Mouse (Mus musculus) neural tube, embryonic 11.5 days (tissue): ENCODE measurements at regions not wholly inside any gene's neighbourhood (a gene's known extent, or its start where the extent isn't known, plus 50 kb on each side); places are given as distances from the start of the nearest gene placed in this dataset.

Source experiments
- ATAC-seq: fragments of 200-750 bp; cut with Nextera tagmentation; 2 replicates; pipeline ENCODE4 v1.8.0; 2017; ENCODE audit warnings: moderate number of reproducible peaks, mild to moderate bottlenecking, moderate TSS enrichment, moderate library complexity; ENCODE audit not compliant: insufficient read depth, low FRiP score, low TSS enrichment
- DNase-seq: peaks from one replicate; pipeline ENCODE4 v3.0.0-alpha.2; 2015; ENCODE audit warnings: low spot score
- H3K27ac ChIP-seq: fragments of 300-500 bp; sonication (generic); 2 replicates; pipeline ENCODE4 v1.5.1; 2014; ENCODE audit warnings: low read depth, mild to moderate bottlenecking, low read length
- H3K27me3 ChIP-seq: fragments of 300-500 bp; sonication (generic); 2 replicates; pipeline ENCODE4 v1.6.1; 2014; ENCODE audit warnings: mild to moderate bottlenecking, low read length, mixed read lengths; ENCODE audit not compliant: control insufficient read depth, insufficient read depth
- H3K36me3 ChIP-seq: fragments of 300-500 bp; sonication (generic); 2 replicates; pipeline ENCODE4 v1.6.1; 2014; ENCODE audit warnings: mild to moderate bottlenecking, low read length, moderate library complexity, mixed read lengths; ENCODE audit not compliant: control insufficient read depth, insufficient read depth
- H3K4me1 ChIP-seq: fragments of 300-500 bp; sonication (generic); 2 replicates; pipeline ENCODE4 v1.6.1; 2014; ENCODE audit warnings: low read length, mixed read lengths; ENCODE audit not compliant: control insufficient read depth, insufficient read depth
- H3K4me2 ChIP-seq: fragments of 300-500 bp; sonication (generic); 2 replicates; pipeline ENCODE4 v1.6.1; 2014; ENCODE audit warnings: low read depth, mild to moderate bottlenecking, moderate library complexity
- H3K4me3 ChIP-seq: fragments of 300-500 bp; sonication (generic); 2 replicates; pipeline ENCODE4 v1.5.1; 2014; ENCODE audit warnings: low read depth, low read length
- H3K9ac ChIP-seq: fragments of 300-500 bp; sonication (generic); 2 replicates; pipeline ENCODE4 v1.6.1; 2014; ENCODE audit warnings: mild to moderate bottlenecking, low read length
- H3K9me3 ChIP-seq: fragments of 300-500 bp; sonication (generic); 2 replicates; pipeline ENCODE4 v1.6.1; 2016; ENCODE audit warnings: low read length; ENCODE audit not compliant: control insufficient read depth
- WGBS: fragments of 180-500 bp; shearing (Covaris S2); extraction: QIAGEN DNeasy Blood & Tissue Kit; methylation state at CpG from one replicate; pipeline ENCODE4 v1.1.7; 2014; 5-methylcytosine and 5-hydroxymethylcytosine counted together

GRCm38 (mm10) chr11:17324651-17325050 is 67.3 kb downstream of the C1d start:
- DNase-seq, result no peak
- no peaks in the 10 kb centered on the region for H3K36me3 ChIP-seq
- H3K27ac ChIP-seq, result no peak overlapping the region
- no peaks in the 10 kb centered on the region for H3K9me3 ChIP-seq
- WGBS, result 44% methylated on average over 4 of the region's 4 CpGs
- no peaks in the 10 kb centered on the region for H3K27me3 ChIP-seq
- no peak for ATAC-seq
- no peak overlapping the region for H3K9ac ChIP-seq
- no peak overlapping the region for H3K4me3 ChIP-seq
- H3K4me2 ChIP-seq, result no peak overlapping the region
- no peaks in the 10 kb centered on the region for H3K4me1 ChIP-seq

GRCm38 (mm10) chr11:17325731-17326646 is 68.6 kb downstream of the C1d start:
- Histone ChIP-seq H3K27ac (no peak overlapping the region), H3K27me3 (no peaks in the 10 kb centered on the region), H3K4me1 (no peaks in the 10 kb centered on the region), H3K36me3 (no peaks in the 10 kb centered on the region), H3K4me2 (no peak overlapping the region), H3K9me3 (no peaks in the 10 kb centered on the region), H3K9ac (no peak overlapping the region), H3K4me3 (no peak overlapping the region)
- WGBS, result 61% methylated on average over 10 of the region's 10 CpGs
- DNase-seq (no peak), ATAC-seq (no peak)

GRCm38 (mm10) chr11:17326695-17327094 is 69.3 kb downstream of the C1d start:
- WGBS, result 73% methylated on average over 4 of the region's 4 CpGs
- Histone ChIP-seq H3K27me3 (no peaks in the 10 kb centered on the region), H3K4me2 (no peak overlapping the region)

GRCm38 (mm10) chr11:17351476-17351875 is 94.1 kb downstream of the C1d start:
- ATAC-seq, result no peak
- H3K27ac ChIP-seq, result no peak overlapping the region
- no peak overlapping the region for H3K9ac ChIP-seq
- H3K4me1 ChIP-seq, result 0 out of 2 replicates have a peak, but pooled peaks cover 4% of the 10 kb centered on the region
- H3K4me3 ChIP-seq, result no peak overlapping the region
- no peaks in the 10 kb centered on the region for H3K36me3 ChIP-seq
- H3K4me2 ChIP-seq, result no peak overlapping the region
- DNase-seq, result no peak
- no peaks in the 10 kb centered on the region for H3K27me3 ChIP-seq
- 100% methylated on average over 1 of the region's 1 CpGs for WGBS
- H3K9me3 ChIP-seq, result no peaks in the 10 kb centered on the region

More at GRCm38 (mm10) chr11:17326695-17327094, 69.3 kb downstream of the C1d start:
- Histone ChIP-seq H3K4me3 (no peak overlapping the region), H3K27ac (no peak overlapping the region), H3K9ac (no peak overlapping the region), H3K9me3 (no peaks in the 10 kb centered on the region), H3K36me3 (no peaks in the 10 kb centered on the region), H3K4me1 (no peaks in the 10 kb centered on the region)
- DNase-seq (no peak), ATAC-seq (no peak)

DNA sequence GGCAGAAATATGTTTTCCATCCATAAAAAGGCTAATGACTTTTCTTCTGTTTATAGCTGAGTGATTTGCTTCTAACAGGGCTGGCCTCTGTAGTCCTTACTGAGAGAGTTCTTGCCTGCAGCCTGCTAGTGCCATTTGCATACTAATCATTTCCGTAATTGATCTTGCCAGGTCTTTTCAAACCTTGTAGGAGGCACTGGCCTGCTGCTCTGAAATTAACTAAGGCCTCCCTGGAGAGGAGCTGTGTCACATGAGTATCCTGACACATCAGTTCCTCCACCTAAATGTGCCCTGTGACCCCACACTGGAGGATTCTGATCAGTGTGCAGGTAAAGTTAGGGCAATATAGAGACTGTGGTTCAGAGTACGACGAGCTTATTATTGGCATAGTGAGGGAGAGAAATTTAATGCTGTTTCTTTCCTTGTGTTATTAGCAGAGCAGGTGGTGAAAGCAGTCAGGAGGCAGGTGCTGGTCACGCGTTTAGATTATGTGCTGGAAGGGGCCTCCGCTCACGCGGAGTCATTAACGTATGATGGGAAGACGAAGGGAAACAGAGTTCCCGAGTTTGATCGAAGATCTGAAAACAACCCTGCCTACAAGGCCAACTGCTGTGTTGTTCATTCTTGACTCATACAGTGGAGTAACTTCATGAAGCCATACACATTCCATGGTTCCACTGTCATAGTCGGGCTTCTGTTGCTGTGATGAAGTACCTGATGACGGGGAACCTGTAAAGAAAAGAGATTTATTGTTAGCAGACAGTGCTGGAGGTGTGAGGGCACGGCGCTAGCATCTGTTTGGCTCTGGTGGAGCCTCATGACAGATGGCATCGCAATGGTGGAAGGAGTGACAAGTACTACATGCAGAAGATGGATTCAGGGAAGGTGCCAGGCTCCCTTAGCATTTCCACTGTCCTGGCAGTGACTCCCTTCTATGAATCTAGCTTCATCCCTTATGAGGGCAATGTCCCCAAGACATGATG is 95.1 kb downstream of the C1d start:
- 0 out of 2 replicates have a peak, but pooled peaks cover 4% of the 10 kb centered on the region for H3K4me1 ChIP-seq
- no peaks in the 10 kb centered on the region for H3K27me3 ChIP-seq
- H3K9me3 ChIP-seq, result no peaks in the 10 kb centered on the region
- H3K4me3 ChIP-seq, result no peak overlapping the region
- DNase-seq, result no peak
- no peak overlapping the region for H3K9ac ChIP-seq
- WGBS, result 59% methylated on average over 17 of the region's 17 CpGs
- H3K4me2 ChIP-seq, result no peak overlapping the region
- H3K36me3 ChIP-seq, result no peaks in the 10 kb centered on the region
- ATAC-seq, result peak; percentile 67
- H3K27ac ChIP-seq, result no peak overlapping the region

DNA sequence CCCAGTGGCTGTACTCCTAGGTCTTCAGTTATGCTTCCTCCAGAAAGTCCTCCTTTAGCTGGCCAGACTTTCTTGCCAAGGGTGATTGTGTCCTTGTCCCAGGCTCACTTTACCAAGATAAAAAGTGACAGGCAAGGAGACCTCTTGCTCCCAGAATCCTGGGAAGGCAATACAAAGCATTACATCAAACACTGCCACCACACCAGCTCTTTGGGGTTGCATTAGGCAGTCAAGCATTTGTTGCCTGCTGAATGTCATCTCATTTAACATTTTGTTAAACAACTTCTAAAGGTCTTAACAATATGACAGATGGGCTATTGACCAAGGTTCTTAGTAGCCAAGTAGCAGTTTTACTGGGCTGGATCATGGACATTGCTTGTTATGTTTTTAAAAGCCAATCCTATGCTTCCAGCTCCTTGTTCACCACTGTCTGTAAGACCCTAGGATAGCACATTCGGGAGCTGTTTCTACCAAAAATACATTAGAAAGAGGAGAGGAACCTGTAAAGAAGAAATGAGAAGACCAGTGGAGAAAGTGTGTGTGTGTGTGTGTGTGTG is 102.4 kb downstream of the C1d start:
- no peak for DNase-seq
- Histone ChIP-seq H3K27ac (no peak overlapping the region), H3K9me3 (no peaks in the 10 kb centered on the region), H3K9ac (no peak overlapping the region), H3K4me2 (no peak overlapping the region), H3K4me3 (no peak overlapping the region), H3K27me3 (no peaks in the 10 kb centered on the region), H3K4me1 (no peaks in the 10 kb centered on the region), H3K36me3 (no peaks in the 10 kb centered on the region)
- WGBS, result 86% methylated on average over 1 of the region's 1 CpGs
- no peak for ATAC-seq

- no peak for ATAC-seq
- Histone ChIP-seq H3K4me3 (no peak overlapping the region), H3K4me1 (no peaks in the 10 kb centered on the region), H3K9ac (no peak overlapping the region), H3K27ac (no peak overlapping the region), H3K27me3 (no peaks in the 10 kb centered on the region), H3K4me2 (no peak overlapping the region), H3K36me3 (no peaks in the 10 kb centered on the region), H3K9me3 (no peaks in the 10 kb centered on the region)
- DNase-seq, result no peak
- 79% methylated on average over 3 of the region's 3 CpGs for WGBS
These were observed 120.5 kb downstream of the C1d start for GRCm38 (mm10) chr11:17377859-17378258.

DNA sequence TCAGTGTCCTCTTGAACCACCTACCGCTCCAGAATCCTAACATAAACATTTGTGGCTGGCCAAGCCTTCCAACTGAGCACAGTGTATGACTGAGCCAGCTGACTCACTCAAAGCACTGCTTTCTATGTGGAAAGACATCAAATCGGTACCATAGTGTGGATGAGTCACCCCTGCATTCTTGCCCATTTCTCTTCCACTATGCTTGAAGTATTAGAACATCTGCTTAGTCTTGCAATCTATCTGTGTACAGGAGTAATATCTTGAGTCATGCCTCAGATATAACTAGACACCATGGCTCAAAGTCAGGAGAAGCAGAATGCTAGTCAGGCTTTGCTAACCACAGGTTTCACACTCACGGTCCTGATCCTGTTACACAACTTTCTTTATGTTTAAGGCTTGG is 129.4 kb downstream of the C1d start:
- Histone ChIP-seq H3K4me2 (no peak overlapping the region), H3K9me3 (no peaks in the 10 kb centered on the region), H3K4me1 (no peaks in the 10 kb centered on the region), H3K4me3 (no peak overlapping the region), H3K27ac (no peak overlapping the region), H3K36me3 (no peaks in the 10 kb centered on the region), H3K9ac (no peak overlapping the region), H3K27me3 (no peaks in the 10 kb centered on the region)
- no peak for DNase-seq
- 82% methylated on average over 3 of the region's 3 CpGs for WGBS
- no peak for ATAC-seq
